Mouse (Mus musculus): ENCODE measurements around the gene Pbx2.
A peak's percentile ranks its signal among the peaks of the same experiment; 100 is the strongest.

The Pbx2 gene

GRCm38 (mm10) chr17:34583397-34583796 is 7.7 kb upstream of the Pbx2 start:
- DNase-seq: peak in 1 of 2 experiments; percentile 49

- no peak for DNase-seq
Observed at GRCm38 (mm10) chr17:34583819-34584218, 7.2 kb upstream of the Pbx2 start.

- no peak for DNase-seq
Observed at GRCm38 (mm10) chr17:34585121-34585520, 5.9 kb upstream of the Pbx2 start.

GRCm38 (mm10) chr17:34585877-34586771 is 4.9 kb upstream of the Pbx2 start:
- peak in 1 of 2 experiments; percentile 33 for DNase-seq

- peak; percentile 87 to 90 for DNase-seq
Observed at GRCm38 (mm10) chr17:34586796-34587422, 4.2 kb upstream of the Pbx2 start.

GRCm38 (mm10) chr17:34587423-34587811 is 3.6 kb upstream of the Pbx2 start:
- peak; percentile 97 to 99 for DNase-seq

- no peak for DNase-seq
Observed at GRCm38 (mm10) chr17:34587814-34588213, 3.3 kb upstream of the Pbx2 start.

GRCm38 (mm10) chr17:34588767-34589166 is 2.3 kb upstream of the Pbx2 start:
- DNase-seq: no peak

- no peak for DNase-seq
Observed at GRCm38 (mm10) chr17:34589206-34589605, 1.9 kb upstream of the Pbx2 start.

- DNase-seq: no peak
Observed at GRCm38 (mm10) chr17:34589681-34590101, 1.4 kb upstream of the Pbx2 start, which contains the start of gene Gpsm3. TSS of gene Gpsm3 (plus strand) at chr17:34589806.

- no peak for DNase-seq
Observed at GRCm38 (mm10) chr17:34590154-34590987, 695 bp upstream of the Pbx2 start.

GRCm38 (mm10) chr17:34591994-34592375 is 919 bp downstream of the Pbx2 start:
- DNase-seq: peak; percentile 92 to 95

GRCm38 (mm10) chr17:34592581-34593549 is 1.8 kb downstream of the Pbx2 start:
- peak; percentile 66 to 69 for DNase-seq

- no peak for DNase-seq
Observed at GRCm38 (mm10) chr17:34593752-34594525, 2.9 kb downstream of the Pbx2 start.

- DNase-seq: no peak
Observed at GRCm38 (mm10) chr17:34596098-34596497, 5.0 kb downstream of the Pbx2 start.

- DNase-seq: no peak
Observed at GRCm38 (mm10) chr17:34597566-34598095, 6.6 kb downstream of the Pbx2 start, which contains the start of gene Ager. TSS of gene Ager (plus strand) at chr17:34597862.

- no peak for DNase-seq
Observed at GRCm38 (mm10) chr17:34599891-34600290, 8.8 kb downstream of the Pbx2 start.

GRCm38 (mm10) chr17:34601796-34602195 is 10.7 kb downstream of the Pbx2 start:
- no peak for DNase-seq

GRCm38 (mm10) chr17:34603375-34604060 is 12.5 kb downstream of the Pbx2 start, which contains the start of gene Rnf5:
TSS of gene Rnf5 (minus strand) at chr17:34603690.
- peak; percentile 99 to 100 for DNase-seq

GRCm38 (mm10) chr17:34604061-34604508 is 13.0 kb downstream of the Pbx2 start, which contains the start of gene Agpat1:
TSS of gene Agpat1 (plus strand) at chr17:34604262.
- DNase-seq: peak; percentile 99

Measured in cerebellum, postnatal 14 days (tissue).